Mouse (Mus musculus): Measurements from ENCODE around the gene Gm21409.
"Not testable (repeated sequence)": the region's sequence is repeated elsewhere in the genome, so short reads cannot be mapped to it uniquely, and the experiment has no call there.

The Gm21409 gene

DNA sequence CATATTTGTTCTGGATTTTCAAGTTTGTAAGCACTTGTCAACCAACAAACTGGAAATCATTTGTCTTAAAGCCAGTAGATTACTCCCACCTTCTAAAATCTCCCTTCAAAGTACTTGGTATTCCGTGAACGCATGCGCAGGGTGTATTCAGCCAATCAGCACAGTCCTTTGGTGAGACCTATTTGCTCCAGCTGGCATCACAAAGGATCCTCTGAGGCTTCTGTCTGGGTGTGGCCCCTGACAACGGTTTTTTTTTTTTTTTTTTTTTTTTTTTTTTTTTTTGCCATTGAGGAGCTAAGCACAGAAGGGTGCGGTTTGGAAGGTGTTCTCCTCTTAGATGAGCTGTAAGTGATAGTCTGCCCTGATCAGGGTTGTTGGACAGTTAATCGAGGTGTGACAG lies at the start of gene Gm21409:
Gm21409 (plus strand) TSS at position 301 of the 400 bp plus-strand sequence.
- in situ Hi-C loops (cut with MboI, MseI): not testable (repeated sequence)

Measured in T-helper 2 cell (primary cell).